Mouse (Mus musculus): Measurements from ENCODE around the gene Psmd2.
A peak's percentile ranks its signal among the peaks of the same experiment; 100 is the strongest.

The Psmd2 gene

DNA sequence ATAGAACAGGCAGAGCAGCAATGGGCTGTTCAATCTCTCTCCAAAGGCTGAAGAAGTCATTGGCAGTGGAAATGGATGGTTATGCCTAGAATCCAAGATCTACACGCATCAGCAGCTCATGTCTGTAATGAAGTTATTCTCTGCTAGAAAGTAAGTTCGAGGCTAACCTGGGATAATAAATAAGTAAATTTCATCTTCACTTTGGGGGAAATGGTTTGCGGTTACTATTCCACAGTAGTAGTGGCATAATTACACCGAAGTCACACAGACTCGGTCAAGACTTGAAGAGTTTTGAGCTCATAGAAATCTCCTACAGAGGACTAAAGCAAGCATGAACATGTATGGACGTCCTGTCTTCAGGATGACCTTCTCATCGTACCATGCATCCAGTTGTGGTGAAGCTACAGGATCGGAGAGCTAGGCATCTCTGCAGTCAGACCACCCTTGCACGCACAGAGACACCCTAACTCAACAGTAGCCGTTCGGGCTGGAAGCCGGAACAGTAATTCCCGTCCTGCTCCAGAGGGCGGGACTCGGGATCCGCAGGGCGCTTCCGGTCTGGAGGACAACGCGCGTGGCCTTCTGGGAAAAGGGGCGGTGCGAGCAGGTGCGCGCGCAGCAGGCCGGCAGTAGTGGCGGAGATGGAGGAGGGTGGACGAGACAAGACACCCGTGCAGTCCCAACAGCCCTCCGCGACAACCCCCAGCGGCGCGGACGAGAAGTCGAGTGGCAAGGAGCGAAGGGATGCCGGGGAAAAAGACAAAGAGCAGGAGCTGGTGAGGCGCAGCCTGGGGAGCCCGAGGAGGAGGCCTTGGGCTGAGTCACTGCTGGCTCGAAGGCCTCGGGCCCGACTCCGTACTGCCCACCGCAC, at the start of gene Psmd2:
Psmd2 (plus strand) TSS at position 577 of the 871 bp plus-strand sequence.
- DNase-seq (ENCODE audit: low read depth) = peak; percentile 77

DNA sequence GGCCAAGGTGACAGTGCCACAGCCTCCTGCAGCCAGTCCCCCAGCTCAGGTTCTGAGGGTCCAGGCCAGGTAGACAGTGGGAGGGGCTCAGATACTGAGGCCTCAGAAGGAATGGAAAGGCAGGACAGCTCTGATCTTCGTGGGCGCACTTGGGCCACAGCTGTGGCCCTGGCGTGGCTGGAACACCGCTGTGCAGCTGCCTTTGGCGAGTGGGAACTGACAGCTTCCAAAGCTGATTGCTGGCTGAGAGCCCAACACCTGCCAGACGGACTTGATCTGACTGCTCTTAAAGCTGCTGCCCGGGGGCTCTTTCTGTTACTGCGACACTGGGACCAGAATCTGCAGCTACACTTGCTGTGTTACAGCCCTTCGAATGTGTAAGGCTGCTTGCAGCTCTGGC, 46.7 kb upstream of the Psmd2 start:
- DNase-seq (ENCODE audit: low read depth) = no peak

DNA sequence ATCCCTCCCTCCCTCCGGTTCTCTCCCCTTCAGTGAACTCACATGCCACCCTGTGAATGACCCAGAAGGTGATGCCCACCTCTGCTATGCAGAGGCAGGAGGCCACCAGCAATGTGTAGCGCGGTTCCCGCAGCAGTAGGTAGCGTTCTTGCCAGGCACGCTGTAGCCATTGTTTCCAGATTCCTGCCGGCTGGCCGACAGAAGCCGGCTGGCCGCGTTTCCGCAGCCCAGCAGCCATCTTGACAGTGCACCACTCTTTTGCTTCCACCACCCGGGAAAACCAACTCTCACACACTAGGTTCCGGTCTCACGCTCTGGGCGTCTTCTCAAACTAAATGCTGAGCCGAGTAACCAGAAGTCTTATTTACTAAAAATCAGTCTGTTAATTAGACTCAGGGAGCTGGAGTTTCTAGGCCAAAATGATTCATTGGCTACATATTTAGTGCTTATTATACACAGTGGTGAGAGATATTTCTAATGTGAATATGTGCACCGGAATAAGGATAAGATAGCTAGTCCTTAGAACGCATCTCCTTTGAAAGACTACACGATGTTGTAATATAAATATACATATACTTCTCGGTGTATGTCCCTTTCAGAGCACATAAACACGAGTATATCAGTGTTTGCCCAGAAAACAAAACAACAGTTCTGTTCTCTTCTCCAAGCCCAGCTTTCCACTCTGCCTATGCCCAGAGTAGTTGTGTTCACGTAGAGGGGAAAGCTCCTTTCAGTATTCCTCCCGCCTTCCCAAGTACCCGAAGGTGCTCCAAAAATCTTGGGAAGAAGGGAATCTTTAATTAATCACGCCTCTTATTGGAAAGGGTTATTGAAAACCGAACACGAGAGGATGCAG, 40.7 kb upstream of the Psmd2 start:
- DNase-seq (ENCODE audit: low read depth) = peak; percentile 76

DNA sequence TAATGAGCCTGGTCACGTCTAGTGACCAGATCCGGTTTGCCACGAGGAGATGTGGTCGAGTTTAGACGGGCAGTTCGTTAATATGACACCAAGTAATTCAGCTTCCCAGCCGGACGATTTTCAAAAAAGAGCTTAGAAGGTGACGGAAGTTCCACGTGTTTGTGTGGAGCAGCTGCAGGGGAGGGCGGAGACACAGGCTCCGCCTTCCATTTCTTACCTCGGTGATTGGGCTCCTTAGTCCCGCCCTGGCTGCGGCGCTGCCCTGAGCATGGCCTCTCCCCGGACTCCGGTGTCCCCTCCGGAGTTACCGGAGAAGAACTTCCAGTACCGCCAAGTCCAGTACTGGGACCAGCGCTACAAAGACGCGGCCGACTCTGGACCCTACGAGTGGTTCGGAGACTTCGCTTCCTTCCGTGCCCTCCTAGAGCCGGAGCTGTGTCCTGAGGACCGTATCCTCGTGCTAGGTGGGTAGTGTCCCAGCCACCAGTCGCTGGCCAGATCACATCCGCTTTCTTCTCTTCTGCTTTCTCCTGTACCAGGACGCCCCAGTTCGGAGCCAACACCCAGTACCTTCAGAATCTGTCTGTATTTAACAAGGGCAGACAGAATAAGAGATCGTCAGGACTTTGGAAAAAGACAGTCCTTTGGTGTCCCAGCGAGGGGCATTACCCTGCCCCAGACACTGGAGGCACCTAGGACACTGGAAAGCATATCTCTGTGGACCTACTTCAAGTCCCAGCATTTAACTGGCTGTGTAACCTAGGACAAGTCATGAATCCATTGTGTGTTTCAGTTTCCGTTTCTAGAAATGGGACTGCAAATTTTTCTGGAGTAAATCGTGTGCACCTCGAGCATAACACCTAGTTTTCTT, 39.9 kb upstream of the Psmd2 start, which contains the start of the genes Eef1akmt4, Gm49333 and Alg3:
Eef1akmt4 (plus strand) TSS at position 237 of the 871 bp plus-strand sequence.
Gm49333 (plus strand) TSS at position 254 of the 871 bp plus-strand sequence.
Alg3 (minus strand) TSS at position 379 of the 871 bp plus-strand sequence.
- peak; percentile 84 for DNase-seq (ENCODE audit: low read depth)

DNA sequence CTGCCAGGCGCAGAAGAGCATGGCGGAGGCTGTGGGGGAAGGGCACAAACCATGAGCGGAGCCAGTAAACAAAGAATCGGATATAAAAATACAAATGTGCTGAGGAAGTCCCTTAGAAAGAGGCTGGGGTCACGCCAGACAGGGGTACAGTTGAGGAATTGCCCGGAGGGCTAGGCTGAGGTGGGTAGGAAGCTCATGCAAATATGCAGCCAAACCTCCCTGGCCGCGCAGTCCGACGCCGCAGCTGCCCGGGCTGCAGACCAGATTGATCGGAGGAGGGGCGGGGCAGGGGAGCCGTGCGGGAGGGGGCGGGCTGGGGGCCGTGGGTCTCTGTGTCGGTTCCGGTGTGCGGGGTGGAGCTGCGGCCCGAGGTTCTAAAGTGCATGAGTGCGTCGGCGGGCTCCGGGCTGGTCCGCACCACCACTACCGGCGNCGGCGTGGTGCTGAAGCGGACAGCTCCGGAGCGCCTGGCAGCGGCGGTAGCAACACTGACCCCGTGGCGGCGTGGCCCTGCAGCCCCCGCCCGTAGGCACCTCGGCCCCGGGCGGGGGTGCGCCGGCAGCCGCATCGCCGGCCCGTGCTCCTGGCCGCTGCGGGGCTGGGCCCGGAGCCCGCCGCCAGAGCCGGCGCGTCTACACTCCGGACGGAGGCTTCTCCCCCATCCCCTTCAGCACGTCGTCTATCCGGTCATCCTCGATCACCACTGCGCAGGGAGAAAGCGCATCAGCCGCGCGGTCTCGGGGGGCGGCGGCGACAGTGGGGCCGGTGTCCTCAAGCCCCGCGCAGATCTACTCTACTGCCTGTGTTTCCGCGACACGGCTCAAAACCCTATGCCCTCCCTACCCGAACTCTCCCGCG, 31.7 kb upstream of the Psmd2 start:
- no peak for DNase-seq (ENCODE audit: low read depth)

DNA sequence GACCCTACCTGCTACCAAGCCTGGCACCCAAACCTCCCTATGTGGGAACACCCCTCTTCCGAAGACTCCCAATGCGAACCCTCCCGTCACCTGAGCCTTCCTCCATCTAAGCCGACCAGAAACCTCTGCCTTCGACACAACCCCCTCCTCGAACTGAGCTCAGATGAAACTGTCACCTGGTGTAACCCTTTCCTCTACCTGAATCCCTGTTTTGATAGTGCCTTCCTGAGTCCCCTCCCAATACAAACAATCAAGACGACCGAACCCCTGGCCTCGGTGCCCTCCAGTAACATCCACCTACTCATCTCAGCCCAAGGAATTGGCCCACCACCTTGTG, 31.1 kb upstream of the Psmd2 start:
- DNase-seq (ENCODE audit: low read depth) = no peak

DNA sequence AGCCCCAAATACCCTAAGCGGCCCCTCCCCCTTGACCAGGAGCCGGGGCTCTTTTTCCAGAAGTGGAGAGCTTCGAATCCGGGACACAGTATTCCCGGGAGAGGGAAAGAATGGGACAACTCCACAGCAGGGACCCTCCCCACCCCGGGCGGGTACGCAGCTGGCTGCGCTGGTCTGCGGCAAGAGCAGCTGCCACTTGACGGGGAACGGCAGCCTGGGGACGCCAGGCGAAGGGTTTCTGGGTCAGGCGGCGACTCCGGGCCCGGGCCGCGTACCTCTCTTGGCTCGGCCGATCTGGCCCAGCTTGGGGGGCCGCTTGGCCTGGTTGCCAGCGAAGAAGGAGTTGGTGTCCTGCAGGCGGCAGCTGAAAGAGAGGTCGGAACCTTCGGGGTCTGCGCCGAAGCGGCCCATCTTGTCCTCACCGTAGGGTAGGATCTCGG, 30.7 kb upstream of the Psmd2 start:
- no peak for DNase-seq (ENCODE audit: low read depth)

DNA sequence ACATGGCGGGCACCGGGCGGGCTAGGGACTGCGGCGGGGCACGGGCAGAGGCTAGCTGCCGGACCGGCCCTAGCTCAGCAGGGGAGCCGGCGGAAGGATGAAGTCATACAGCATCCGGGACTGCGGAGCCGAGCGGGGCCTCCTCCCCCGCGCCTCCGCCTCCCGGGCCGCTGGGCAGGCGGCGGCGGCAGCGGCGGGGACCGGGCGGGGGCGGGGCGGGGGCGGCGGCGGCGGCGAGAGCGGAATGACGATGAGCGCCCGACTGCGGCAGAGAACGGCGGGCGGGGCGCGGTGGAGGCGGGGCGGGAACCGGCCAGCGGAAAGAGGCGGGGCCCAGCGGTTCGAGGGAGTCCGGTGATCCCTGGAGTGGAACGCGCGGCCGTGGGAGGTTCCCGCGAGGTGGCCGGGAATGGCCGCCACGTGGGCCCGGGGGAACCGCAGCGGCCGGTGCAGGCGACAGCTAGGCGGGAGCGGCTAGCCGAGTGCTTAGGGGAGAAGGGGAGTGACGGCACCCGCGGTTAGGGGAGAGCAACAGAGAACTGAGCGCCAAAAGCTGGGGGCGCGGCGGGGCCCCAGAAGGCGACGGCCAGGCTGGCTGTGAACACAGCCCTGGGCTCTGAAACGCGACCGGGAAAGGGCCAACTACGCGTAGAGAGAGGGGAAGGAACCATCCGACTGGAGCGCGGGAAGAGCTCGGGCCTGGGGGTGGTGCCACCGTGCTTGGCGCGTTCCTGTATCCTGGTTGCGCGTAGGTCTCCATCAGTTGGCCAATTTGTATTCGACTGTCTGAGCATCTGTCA, 30.1 kb upstream of the Psmd2 start, which contains the start of gene Camk2n2:
Camk2n2 (minus strand) TSS at position 97 of the 800 bp plus-strand sequence.
- DNase-seq (ENCODE audit: low read depth) = no peak

DNA sequence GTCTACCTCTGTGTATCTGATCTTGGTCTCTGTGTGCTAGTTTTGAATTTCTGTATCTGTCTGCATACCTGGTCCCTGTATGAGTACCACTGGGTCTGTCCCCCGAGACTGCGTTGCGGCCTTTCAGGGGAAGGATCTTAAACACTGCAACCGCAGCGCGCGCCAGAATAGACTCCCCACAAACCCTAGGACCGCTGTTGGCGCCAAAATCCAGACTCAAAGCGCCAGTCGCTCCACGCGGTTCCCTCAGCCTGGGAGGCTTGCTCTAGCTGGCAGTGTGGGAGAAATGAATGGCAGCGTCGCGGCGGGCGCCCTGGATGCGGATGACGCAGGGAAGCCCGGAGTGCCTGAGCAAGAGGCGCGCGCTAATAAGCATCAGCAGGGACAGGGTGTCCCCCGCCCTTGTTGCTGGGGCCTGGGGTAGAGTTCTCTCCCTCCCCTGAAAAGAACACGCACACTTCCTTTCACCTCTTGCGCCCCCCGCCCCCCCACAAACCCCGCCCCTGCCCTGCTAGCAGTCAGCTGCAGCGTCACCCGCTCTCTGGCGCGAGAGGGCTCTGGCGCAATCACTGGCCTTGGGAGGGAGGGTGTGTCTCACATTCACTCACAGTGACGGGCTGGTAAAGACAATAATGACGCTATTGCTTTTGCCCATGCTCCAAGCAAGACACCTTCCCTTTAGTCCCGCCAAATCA, 29.3 kb upstream of the Psmd2 start:
- DNase-seq (ENCODE audit: low read depth) = peak; percentile 69

DNA sequence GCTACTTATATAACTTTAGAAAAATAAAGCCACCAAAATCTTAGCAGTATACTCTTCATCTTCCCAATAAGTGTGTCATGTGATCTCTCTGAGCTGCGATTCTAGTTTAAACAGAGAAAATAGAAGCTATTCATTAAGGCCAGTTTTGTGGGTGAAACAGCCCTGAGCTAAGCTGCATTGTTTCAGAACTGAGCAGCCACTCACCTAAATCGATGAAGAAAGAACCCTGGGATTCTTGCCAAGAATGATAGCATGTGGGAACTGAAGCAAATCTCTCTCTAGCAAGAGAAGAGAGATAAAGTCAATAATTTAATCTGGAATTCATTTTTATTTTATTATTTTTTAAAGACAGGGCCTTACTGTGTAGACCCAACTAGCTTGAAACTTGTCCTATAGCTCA, 28.2 kb upstream of the Psmd2 start:
- no peak for DNase-seq (ENCODE audit: low read depth)

DNA sequence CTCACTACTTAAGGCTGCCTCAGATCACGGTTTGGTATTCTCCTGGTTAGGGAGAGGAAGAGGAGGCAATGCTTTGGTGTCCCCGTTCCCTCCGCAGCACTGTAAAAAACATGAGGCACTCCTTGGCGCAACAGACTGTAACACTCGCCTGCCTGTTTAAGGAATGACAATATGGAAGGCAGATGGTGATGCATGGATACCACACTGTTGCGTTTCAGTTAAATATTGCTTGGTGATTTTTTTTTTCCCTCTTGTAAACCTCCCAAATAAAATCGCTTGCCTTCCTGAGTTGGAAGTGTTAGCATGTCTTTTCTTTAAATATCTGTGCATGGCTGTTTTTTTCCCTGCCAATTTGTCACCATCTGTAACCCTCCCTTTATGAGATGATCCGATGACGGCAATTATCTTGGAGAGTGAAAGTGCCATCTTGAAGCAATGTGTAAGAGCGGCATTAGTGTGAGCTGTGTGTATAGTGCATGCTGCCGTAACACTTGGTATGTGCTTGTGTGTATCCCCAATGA, 22.5 kb upstream of the Psmd2 start:
- no peak for DNase-seq (ENCODE audit: low read depth)

DNA sequence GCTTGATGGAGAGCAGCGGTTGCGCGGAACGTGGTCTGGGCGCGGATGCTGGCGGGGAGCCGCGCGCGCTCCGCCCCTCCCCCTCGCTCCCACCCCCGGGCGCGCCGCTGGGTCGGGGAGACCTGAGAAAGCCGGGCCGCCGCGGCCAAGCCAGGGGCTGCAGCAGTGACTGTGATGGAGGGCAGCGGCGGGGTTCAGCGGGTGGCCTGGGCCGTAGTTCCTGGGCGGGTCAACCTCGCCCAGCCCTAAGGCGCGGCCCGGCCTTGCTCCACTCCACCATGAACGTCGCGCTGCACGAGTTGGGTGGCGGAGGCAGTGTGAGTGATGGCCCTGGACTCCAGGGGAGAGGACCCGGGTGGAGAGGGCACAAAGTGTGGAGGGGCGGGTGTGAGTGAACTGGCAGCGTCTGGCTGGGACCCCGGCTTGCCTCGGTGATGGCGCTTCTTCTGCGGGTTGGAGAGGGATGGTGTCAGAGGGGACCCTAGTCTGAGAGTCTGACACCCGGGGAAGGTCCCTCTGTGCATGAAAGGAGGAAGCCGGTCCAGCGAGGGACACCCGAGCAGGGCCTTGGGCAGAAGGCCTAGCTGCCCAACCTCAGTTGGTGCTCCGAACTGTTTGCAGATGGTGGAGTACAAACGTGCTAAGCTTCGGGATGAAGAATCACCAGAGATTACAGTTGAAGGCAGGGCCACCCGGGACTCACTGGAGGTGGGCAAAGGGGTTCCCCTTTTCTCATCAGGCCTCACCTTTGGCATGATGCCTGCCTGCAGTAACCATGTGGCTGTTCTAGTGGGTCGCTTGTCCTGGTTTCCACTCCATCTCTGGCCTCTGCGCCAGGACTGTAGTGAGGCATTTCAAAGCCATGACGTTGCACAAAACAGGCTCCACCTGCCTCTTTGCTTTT, 21.5 kb upstream of the Psmd2 start, which contains the start of gene Ece2:
Ece2 (plus strand) TSS at position 98 of the 904 bp plus-strand sequence.
- DNase-seq (ENCODE audit: low read depth) = no peak

DNA sequence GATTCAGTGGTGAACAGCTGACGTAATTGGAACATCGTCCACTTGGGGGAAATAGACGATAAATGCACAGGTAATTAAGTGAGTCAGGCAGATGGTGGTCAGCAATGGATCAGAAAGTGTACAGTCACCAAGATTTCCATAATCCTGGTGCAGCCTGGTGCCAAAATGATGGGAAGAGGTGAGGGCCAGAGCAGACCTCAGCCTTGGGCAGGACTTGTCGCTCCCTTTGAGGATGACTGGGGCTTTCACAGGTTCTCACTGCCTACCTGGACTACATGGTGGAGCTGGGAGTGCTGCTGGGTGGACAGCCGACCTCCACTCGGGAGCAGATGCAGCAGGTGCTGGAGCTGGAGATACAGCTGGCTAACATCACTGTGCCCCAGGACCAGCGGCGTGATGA, 14.0 kb upstream of the Psmd2 start:
- no peak for DNase-seq (ENCODE audit: low read depth)

DNA sequence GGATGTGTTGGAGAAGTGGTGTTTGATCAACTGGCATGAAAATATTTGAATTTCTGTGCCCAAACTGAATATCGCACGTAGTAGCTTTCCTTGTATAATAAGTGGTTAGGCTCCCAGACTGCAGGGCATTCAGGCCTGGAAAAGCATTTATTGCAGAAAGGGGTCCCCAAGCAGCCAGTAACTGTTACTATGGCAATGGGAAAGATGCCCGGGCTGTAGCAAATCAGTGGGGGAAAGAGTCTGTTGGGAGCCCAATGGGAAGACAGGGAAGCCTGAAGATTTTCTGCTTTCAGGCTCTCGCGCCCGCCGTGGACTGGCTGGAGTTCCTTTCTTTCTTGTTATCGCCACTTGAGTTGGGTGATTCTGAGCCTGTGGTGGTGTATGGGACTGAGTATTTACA, 13.1 kb upstream of the Psmd2 start:
- no peak for DNase-seq (ENCODE audit: low read depth)

DNA sequence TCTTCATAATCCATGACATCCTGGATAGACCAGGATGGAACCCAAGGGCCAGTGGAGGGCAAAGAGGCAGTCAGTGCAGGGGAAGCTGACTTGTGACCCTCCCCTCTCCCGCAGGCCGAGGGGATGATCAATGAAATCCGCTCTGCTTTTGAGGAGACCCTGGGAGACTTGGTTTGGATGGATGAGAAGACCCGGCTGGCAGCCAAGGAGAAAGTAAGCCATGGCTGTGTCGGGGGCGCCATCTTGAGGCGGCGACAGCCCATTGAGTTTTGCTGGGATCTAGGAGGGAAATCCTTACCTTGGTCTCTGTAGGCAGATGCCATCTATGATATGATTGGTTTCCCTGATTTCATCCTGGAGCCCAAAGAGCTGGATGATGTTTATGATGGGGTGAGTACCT, 9.3 kb upstream of the Psmd2 start:
- no peak for DNase-seq (ENCODE audit: low read depth)

DNA sequence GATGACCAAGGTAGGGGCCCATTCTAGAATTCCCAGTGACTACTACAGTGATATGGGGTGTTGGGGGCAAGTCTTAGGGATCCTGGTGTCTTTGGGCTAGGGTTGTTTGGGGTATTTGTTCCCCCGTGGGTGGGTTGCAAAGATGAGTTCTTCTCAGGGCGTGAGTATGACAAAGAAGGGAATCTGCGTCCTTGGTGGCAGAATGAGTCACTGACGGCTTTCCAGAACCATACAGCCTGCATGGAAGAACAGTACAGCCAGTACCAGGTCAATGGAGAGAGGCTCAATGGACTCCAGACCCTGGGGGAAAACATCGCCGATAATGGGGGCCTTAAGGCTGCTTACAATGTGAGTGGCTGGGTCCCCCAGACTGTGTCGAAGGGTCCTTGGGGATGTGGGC, 7.5 kb upstream of the Psmd2 start:
- no peak for DNase-seq (ENCODE audit: low read depth)

DNA sequence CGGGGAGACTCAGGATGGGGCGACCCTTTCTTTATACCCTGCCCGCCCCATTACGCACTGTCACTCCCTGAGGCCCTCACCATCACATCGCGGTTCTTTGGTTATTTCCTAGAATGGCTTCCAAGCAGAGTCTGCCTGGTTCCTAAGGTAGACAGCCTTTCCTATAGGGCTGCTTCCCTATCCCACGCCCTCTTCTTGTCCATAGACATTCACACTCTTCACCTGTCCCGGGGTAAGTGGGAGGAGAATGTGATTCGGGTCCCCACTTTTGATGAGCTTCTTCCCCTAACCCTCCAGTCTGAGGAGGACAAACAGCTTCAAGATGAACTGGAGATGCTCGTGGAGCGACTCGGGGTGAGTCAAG, 477 bp downstream of the Psmd2 start:
- DNase-seq (ENCODE audit: low read depth) = no peak

DNA sequence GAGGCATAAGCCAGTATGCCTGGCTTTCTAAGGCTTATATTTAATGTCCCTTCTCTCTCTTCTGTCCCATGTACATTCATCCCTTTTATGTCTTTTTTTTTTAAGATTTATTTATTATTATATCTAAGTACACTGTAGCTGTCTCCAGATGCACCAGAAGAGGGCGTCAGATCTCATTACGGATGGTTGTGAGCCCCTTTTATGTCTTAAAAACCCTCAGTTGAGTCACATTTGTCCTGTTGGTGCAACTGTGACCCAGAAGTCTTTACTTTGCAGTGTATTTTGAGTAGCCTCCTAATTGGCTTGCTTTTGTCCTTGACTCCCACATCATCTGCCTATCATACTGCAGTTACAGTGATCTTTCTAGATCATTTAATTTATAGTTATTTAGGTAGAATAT, 1.9 kb downstream of the Psmd2 start:
- no peak for DNase-seq (ENCODE audit: low read depth)
